Mouse (Mus musculus): ENCODE results near the gene Rpl29.

Gene Rpl29

GRCm38 (mm10) chr9:106429221-106430014 is at the start of gene Rpl29:
Rpl29 (plus strand) TSS chr9:106429454.
- peak; percentile 90 to 92 for DNase-seq (ENCODE audit: low spot score in 2 of 2)

- no peak for DNase-seq (ENCODE audit: low spot score in 2 of 2)
Observed at GRCm38 (mm10) chr9:106386181-106386864, 42.9 kb upstream of the Rpl29 start.

DNA sequence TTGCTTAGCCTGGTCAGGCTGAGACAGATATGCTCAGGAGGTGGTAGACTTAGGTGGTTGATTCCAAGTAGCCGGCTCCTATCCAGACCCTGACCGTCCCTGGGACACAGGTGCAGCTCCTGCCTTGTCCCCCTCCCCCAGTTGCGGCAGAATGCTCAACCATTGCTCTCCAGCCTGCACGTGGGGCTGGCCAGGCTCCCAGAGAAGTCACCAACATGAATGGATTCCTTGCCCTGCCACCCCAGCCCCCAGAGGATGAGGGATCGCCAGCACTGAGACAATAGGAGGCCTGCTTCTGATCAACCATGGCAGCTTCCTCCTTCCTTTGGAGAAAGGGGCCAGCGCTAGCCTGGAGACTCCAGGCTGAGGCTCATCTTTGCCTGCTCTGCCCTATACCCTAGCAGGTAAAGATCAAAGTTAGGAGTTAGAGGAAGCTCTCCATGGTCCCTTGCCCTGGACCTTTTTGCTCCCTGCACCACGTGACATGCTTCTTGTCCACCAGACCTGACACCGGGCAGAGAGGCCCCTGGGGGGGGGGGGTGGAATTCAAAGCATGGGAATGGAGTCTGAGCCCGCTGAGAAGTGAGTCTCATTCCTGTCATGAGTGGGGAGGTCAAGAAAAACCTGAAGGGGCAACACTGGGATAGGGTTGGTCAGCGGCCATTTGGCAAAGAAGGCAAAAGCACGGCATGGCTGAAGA is 36.3 kb upstream of the Rpl29 start:
- no peak for DNase-seq (ENCODE audit: low spot score in 2 of 2)

DNA sequence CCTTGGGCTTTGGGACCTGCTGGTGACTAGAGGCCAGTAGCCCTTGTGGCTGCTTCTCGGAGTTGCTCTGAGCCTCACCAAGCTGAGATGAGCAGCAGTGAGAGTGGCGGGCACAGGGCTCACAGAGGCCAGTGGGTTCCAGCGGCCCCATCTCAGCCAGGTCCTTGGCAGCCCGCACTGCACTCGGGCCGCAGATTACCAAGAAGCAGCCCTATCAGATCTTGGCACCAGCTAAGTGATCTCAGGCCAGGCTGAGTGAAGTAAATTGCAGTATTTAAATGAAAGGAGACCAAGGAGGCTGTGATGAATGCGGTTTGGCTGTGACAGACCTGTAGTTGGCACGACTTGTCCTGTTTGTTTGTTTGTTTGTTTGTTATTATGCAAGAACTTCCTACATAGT is 35.7 kb upstream of the Rpl29 start:
- DNase-seq (ENCODE audit: low spot score in 2 of 2) = no peak

GRCm38 (mm10) chr9:106394649-106395602 is 34.3 kb upstream of the Rpl29 start:
- no peak for DNase-seq (ENCODE audit: low spot score in 2 of 2)

GRCm38 (mm10) chr9:106397733-106398132 is 31.5 kb upstream of the Rpl29 start:
- DNase-seq (ENCODE audit: low spot score in 2 of 2) = no peak

DNA sequence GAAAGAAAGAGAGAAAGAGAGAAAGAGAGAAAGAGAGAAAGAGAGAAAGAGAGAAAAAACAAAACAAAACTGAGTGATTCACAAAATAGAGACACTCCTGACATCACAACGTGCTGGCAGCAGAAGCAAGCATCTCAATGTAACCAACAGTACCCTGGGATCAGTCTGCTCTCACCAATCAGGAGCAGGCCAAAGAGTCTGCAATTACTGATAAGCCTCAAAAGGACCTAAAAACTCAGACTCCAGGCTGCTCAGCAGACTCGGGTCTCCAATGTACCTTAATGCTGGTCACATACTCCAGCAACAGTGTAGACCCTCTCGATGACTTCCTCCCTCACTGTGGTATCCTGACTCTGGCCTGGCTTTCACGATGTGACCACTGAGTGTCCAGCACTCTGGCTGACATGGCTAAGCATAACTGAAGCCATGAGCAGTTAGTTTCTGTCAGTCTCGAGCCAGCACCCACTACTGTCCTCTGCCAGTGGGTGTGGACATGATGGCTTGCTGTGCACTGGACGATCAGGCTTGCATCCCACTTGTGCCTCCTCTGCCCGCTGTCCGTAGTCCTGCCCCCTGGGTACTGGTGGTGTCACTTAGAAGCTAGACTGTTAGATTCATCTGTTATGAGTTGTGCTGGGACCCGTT is 30.5 kb upstream of the Rpl29 start:
- DNase-seq (ENCODE audit: low spot score in 2 of 2) = no peak

GRCm38 (mm10) chr9:106399808-106400207 is 29.4 kb upstream of the Rpl29 start:
- DNase-seq (ENCODE audit: low spot score in 2 of 2) = no peak

- DNase-seq (ENCODE audit: low spot score in 2 of 2) = no peak
Observed at GRCm38 (mm10) chr9:106402149-106402548, 27.1 kb upstream of the Rpl29 start.

DNA sequence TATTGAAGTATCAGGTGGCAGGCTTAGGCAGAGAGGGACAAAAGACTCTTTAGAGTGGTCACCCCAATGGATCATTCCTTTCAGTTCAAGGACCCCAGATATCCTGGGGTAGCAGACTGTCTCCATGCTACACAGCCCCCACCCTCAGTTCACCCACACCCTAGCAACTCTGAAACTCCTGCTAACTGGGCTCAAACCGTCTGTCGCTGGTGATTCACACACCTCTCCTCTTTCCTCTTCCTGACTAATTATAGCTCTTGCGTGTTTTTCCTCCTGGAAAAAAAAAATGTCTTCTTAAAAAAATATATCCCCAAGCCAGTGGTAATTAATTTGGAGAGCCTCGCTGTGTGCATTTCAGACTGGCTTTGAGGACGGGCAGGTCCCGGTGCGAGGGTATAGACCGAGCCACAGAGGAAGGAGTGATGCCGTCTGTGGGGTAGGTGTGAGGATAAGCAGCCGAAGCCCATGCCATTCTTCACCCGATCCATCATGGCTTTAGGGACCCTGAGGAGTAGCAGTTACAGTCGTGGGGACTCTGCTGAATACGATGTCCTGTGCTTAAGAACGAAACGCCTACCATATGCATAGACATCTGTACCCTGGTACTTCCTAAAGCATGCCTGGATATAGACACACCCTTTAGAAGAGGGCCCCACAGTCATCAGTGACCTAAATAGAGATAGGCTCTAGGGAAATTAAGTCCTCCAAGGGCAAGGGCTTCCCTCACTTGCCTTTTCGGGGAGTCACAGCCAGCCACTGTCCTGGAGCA is 26.5 kb upstream of the Rpl29 start:
- no peak for DNase-seq (ENCODE audit: low spot score in 2 of 2)

GRCm38 (mm10) chr9:106405275-106405674 is 24.0 kb upstream of the Rpl29 start:
- DNase-seq (ENCODE audit: low spot score in 2 of 2) = no peak

GRCm38 (mm10) chr9:106406443-106407078 is 22.7 kb upstream of the Rpl29 start:
- DNase-seq (ENCODE audit: low spot score in 2 of 2) = no peak

GRCm38 (mm10) chr9:106409096-106409495 is 20.2 kb upstream of the Rpl29 start:
- no peak for DNase-seq (ENCODE audit: low spot score in 2 of 2)

GRCm38 (mm10) chr9:106410086-106410650 is 19.1 kb upstream of the Rpl29 start:
- DNase-seq (ENCODE audit: low spot score in 2 of 2) = no peak

GRCm38 (mm10) chr9:106411091-106411594 is 18.1 kb upstream of the Rpl29 start:
- DNase-seq (ENCODE audit: low spot score in 2 of 2) = no peak

DNA sequence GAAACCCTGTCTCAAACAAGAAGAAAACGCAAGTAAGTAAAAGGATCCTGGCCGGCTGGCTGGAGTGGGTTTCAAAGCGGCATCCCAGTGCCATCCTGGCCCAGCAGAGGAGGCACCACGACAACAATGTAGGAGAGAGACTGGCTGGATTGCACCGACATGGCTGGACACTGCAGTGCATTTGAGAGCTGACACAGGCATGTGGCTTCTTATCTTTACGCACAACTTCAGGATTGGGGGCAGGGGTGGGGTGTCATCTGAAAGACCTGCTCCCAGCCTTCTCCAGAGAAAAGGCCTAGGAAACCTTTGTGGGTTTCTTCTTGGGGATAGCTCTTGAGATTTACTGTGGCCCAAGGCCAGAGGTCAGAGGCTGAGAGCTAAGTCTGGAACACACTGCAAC is 17.5 kb upstream of the Rpl29 start:
- DNase-seq (ENCODE audit: low spot score in 2 of 2) = no peak

DNA sequence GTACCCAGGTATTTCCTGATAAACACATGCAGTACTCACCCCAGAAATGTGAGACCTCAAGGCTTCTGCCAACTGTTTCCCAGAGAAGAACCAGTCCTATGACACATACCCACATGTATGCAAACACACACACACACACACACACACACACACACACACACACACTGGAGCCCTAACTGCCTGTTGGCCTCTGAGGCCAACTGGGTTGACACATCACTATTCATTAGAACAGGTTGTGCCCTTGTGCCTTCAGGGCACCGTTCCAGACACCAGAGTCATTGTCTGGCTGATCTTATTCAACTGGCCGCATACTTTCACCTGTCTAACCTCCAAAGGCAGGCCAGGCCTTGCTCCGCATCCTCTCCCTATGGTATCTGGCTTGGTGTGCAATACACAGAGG is 17.0 kb upstream of the Rpl29 start:
- no peak for DNase-seq (ENCODE audit: low spot score in 2 of 2)

GRCm38 (mm10) chr9:106413606-106414005 is 15.6 kb upstream of the Rpl29 start:
- DNase-seq (ENCODE audit: low spot score in 2 of 2) = no peak

DNA sequence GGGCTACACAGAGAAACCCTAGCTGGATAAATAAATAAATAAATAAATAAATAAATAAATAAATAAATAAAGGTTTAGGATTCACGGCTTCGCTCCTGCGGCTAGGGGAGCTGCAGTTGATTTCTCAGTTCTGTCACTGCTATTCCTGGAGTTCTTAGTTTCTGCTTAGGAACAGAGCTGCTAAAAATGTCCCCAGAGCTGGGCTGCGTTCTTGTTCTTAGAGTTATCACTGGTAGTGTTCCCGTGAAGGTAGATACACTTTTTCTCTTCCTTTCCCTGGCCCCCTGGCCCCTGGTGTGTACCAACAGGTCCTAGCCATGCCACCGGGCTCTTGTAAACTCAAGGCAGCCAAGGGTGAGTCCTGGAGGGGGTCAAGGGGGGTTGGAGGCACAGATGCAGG is 12.4 kb upstream of the Rpl29 start:
- DNase-seq (ENCODE audit: low spot score in 2 of 2) = no peak

Measured in frontal cortex, postnatal 25 days (tissue).